Mouse (Mus musculus) thymus, adult 2 months (tissue): ENCODE results near the gene Atg16l2. TPM values are rescaled to one million over a fixed set of nuclear protein-coding genes. Genes with fewer than 3 reads are reported as not detected.

ENCODE experiments used
- DNase-seq: peaks from one replicate; pipeline ENCODE4 v3.0.0; 2021
- H3K27ac ChIP-seq: fragments of 200-500 bp; 2 replicates; pipeline ENCODE4 v1.5.1; 2012; ENCODE audit warnings: low read length, control low read depth; ENCODE audit not compliant: control insufficient read depth, insufficient read depth
- H3K27me3 ChIP-seq: fragments of 200-500 bp; 2 replicates; pipeline ENCODE4 v1.6.1; 2012; ENCODE audit warnings: mild to moderate bottlenecking, low read length, moderate library complexity, mixed read lengths; ENCODE audit not compliant: control insufficient read depth, insufficient read depth
- H3K36me3 ChIP-seq: fragments of 200-500 bp; 2 replicates; pipeline ENCODE4 v1.6.1; 2012; ENCODE audit warnings: mild to moderate bottlenecking, low read length, moderate library complexity; ENCODE audit not compliant: control insufficient read depth, insufficient read depth
- H3K4me1 ChIP-seq: fragments of 200-500 bp; replicated peaks from 2 replicates; pipeline ENCODE4 v1.6.1; 2012; ENCODE audit warnings: low read length; ENCODE audit not compliant: control insufficient read depth, insufficient read depth
- H3K4me3 ChIP-seq: fragments of 200-500 bp; 2 replicates; pipeline ENCODE4 v1.5.1; 2012; ENCODE audit warnings: mild to moderate bottlenecking, low read length, control low read depth, moderate library complexity; ENCODE audit not compliant: control insufficient read depth, insufficient read depth
- CTCF ChIP-seq: fragments of 200-500 bp; IDR thresholded peaks from 2 replicates; pipeline ENCODE4 v1.5.1; 2012; ENCODE audit warnings: mild to moderate bottlenecking, control low read depth, low read length, moderate library complexity, borderline replicate concordance; ENCODE audit not compliant: control insufficient read depth, poor library complexity, insufficient read depth; ENCODE audit errors: extremely low read depth
- POLR2A ChIP-seq: fragments of 200-500 bp; IDR thresholded peaks from 2 replicates; pipeline ENCODE4 v1.6.1; 2012; ENCODE audit warnings: mild to moderate bottlenecking, low read length, control low read depth, moderate library complexity; ENCODE audit not compliant: control insufficient read depth, poor library complexity, insufficient read depth; ENCODE audit errors: extremely low read depth
- WGBS: fragments of 180-500 bp; shearing (Covaris S2); methylation state at CpG from one replicate; pipeline ENCODE4 v1.1.7; 2018; 5-methylcytosine and 5-hydroxymethylcytosine counted together
- polyA plus RNA-seq: library from polyadenylated mRNA; depleted of rRNA; stranded (reverse); fragments of >200 nt; gene quantifications from 2 replicates; pipeline ENCODE4 v1.2.3, GENCODE M21; 2012

Atg16l2 gene
- polyA plus RNA-seq, 1 experiment = 89.9 TPM

DNA sequence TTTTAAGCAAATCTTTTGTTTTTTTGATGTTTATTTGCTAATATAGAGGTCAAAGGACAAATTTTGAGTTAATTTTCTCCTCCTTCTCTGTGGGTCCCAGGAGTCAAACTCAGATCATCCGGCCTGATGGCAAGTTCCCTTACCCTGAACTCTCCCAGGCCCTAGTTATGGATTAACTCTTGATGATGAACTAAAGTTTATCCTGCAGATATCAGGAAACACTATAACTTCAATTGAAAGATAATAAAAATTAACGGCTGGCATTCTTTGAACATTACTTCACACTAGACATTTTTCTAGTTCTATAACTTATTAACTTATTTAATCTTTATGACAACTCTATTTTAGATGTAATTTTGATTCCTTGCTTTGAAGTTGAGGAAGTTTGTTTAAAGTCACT is 52.9 kb downstream of the Atg16l2 start:
- H3K4me1 ChIP-seq = no peaks in the 10 kb centered on the region
- no peak overlapping the region for H3K4me3 ChIP-seq
- TF ChIP-seq POLR2A = no peak
- TF ChIP-seq CTCF = no peak
- H3K27ac ChIP-seq = no peak overlapping the region
- 86% methylated on average over 2 of the region's 2 CpGs for WGBS
- no peaks in the 10 kb centered on the region for H3K27me3 ChIP-seq
- H3K36me3 ChIP-seq = peaks cover 15% of the 10 kb centered on the region; the same call in 1 of the 2 replicates
- no peak for DNase-seq

DNA sequence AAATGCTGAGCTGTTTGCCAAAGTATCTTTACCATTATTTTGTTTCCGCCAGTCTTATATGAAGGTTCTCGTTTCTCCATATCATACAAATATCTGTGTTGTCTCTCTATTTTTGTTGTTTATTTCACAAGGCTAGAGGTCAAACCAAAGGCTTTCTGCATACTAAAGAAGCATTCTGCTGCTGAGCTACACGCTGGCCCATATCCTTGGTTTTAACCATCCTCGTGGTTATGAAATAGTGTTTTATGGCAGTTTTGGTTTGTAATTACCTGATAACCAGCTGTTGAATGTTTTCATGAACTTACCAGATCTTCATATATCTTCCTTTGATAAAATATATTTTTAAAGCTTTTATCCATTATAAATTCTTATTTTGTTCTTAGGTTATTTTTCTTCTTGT is 53.3 kb downstream of the Atg16l2 start:
- 96% methylated on average over 4 of the region's 4 CpGs for WGBS
- Histone ChIP-seq H3K27me3 (no peaks in the 10 kb centered on the region), H3K27ac (no peak overlapping the region), H3K36me3 (peaks cover 15% of the 10 kb centered on the region; the same call in 1 of the 2 replicates), H3K4me1 (no peaks in the 10 kb centered on the region), H3K4me3 (no peak overlapping the region)
- no peak for TF ChIP-seq POLR2A
- no peak for TF ChIP-seq CTCF
- no peak for DNase-seq

DNA sequence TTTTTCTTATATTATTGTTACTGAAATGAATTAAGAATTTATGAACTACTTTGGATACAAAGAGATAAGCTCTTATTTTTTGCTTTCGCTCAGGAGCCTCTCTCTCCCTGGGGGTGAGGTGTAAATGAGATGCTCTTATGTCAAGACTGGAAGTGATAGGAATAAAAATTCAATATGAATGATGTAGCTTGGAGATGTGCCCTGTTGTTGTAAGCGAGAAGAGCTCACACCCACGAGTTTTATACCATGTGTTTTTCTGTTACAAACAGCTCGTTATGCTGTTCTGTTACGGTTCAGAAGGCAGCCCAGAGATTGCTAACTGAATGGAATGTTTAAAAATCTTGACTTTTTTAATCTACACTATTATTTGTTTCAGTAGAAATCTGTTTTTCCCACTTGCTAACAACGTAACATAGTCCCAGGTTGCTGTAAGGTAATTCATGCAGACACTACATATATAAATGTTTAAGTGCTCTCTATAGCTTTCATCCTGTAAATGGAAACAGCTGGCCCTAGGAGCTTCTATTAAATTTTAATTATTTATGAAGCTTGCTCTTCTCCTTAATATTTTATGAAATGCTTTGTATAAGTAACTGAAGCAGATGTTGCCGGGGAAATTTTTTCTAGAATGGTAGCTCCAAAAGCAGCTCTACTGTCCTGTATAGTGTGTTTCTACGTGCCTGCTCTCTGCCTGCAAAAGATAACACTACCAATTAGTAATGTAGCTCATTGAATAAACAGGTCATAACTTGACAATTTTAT is 65.2 kb downstream of the Atg16l2 start:
- Histone ChIP-seq H3K4me1 (no peaks in the 10 kb centered on the region), H3K4me3 (no peak overlapping the region), H3K27me3 (no peaks in the 10 kb centered on the region), H3K27ac (no peak overlapping the region), H3K36me3 (peaks cover 11% of the 10 kb centered on the region)
- WGBS = 96% methylated on average over 8 of the region's 8 CpGs
- no peak for DNase-seq
- TF ChIP-seq POLR2A (no peak), CTCF (no peak)

DNA sequence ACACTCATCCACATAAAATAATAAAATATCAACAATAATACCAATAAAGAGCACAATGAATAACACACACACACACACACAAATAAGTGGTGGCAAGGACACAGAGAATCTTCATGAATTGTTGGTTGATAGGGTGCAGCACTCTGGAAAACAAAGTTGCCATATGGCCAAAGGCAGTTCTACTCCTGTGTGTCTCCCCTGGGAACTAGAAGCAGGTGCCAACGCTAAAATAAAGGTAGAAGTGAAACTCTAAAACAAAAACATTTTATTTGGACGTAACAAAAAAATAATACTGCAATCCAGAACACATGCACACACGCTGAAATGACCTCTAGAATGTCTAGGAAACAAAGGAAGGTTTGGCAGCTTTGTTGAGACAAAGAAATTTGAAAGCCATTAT is 69.3 kb downstream of the Atg16l2 start:
- H3K27me3 ChIP-seq = no peaks in the 10 kb centered on the region
- no peaks in the 10 kb centered on the region for H3K4me1 ChIP-seq
- DNase-seq = no peak
- no peak overlapping the region for H3K4me3 ChIP-seq
- TF ChIP-seq POLR2A (no peak), CTCF (no peak)
- peaks cover 5% of the 10 kb centered on the region; the same call in 1 of the 2 replicates for H3K36me3 ChIP-seq
- 96% methylated on average over 3 of the region's 3 CpGs for WGBS
- H3K27ac ChIP-seq = no peak overlapping the region

DNA sequence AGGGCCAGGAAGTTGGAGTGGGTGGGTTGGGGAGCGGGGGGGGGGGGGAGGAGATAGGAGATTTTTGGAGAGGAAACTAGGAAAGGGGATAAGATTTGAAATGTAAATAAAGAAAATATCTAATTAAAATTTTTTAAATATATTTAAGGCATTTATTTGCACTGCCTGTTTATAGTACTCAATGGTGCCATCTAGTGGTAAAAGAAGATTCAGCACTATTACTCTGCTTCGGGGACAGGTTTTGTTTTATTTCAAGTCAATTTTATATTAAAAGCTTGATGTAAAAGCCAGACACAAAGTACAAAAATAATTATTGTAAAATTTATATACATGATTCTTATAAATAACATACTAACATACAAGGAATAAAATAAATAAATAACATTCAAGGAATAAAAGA is 70.6 kb downstream of the Atg16l2 start:
- WGBS = 68% methylated on average over 2 of the region's 2 CpGs
- H3K4me3 ChIP-seq = no peak overlapping the region
- H3K36me3 ChIP-seq = peaks cover 5% of the 10 kb centered on the region; the same call in 1 of the 2 replicates
- TF ChIP-seq POLR2A (no peak), CTCF (no peak)
- DNase-seq = no peak
- no peak overlapping the region for H3K27ac ChIP-seq
- H3K27me3 ChIP-seq = no peaks in the 10 kb centered on the region
- no peaks in the 10 kb centered on the region for H3K4me1 ChIP-seq

DNA sequence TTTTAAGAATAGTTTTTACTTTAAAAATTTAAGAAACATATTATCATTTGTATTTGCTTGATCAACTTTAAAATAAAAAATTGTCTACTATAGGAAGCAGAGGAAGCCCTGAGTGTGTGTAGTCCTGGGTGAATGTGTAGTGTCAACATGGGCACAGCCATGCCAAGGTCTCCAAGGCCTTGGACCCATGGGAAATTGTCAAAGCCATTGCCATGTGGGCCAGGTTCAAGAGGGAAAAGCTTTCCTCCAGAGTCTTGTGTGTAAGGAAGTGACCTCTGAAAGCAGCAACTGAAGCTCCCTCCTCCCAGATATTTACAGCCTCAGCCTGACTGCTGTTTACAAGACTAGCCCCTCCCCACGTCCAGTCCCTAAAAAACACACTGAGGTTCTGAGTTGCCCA is 72.7 kb downstream of the Atg16l2 start:
- TF ChIP-seq CTCF (no peak), POLR2A (no peak)
- H3K4me3 ChIP-seq = no peak overlapping the region
- H3K4me1 ChIP-seq = no peaks in the 10 kb centered on the region
- H3K27me3 ChIP-seq = no peaks in the 10 kb centered on the region
- WGBS = 96% methylated on average over 1 of the region's 1 CpGs
- H3K27ac ChIP-seq = no peak overlapping the region
- no peaks in the 10 kb centered on the region for H3K36me3 ChIP-seq
- no peak for DNase-seq

DNA sequence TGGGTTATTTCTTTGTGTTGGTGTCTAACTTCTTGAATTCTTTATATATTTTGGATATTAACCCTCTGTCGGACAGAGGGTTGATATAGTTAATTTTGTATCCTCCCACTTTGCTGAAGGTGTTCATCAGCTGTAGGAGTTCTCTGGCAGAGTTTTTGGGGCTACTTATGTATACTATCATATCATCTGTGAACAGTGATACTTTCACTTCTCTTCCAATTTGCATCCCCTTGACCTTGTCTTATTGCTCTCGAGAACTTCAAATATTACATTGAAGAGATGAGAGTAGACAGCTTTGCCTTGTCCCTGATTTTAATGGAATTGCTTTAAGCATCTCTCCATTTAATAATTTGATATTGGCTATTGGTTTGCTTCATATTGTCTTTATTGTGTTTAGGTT is 78.5 kb downstream of the Atg16l2 start:
- no peak for DNase-seq
- Histone ChIP-seq H3K27ac (no peak overlapping the region), H3K36me3 (no peaks in the 10 kb centered on the region), H3K4me3 (no peak overlapping the region), H3K27me3 (no peaks in the 10 kb centered on the region), H3K4me1 (no peaks in the 10 kb centered on the region)
- 97% methylated on average over 2 of the region's 2 CpGs for WGBS
- TF ChIP-seq CTCF (no peak), POLR2A (no peak)
